Mouse (Mus musculus) neural tube, embryonic 14.5 days (tissue): ENCODE results near the gene Cox18. TPM values are rescaled to one million over a fixed set of nuclear protein-coding genes. Genes with fewer than 3 reads are reported as not detected.

Source experiments
- ATAC-seq: fragments of 200-750 bp; cut with Nextera tagmentation; 2 replicates; pipeline ENCODE4 v1.8.0; 2017; ENCODE audit warnings: low read depth, mild to moderate bottlenecking, moderate TSS enrichment, moderate library complexity
- H3K27ac ChIP-seq: fragments of 300-500 bp; sonication (generic); 2 replicates; pipeline ENCODE4 v1.5.1; 2014; ENCODE audit warnings: low read depth, mild to moderate bottlenecking, control low read depth, low read length, moderate library complexity, mixed read lengths
- H3K27me3 ChIP-seq: fragments of 300-500 bp; sonication (generic); 2 replicates; pipeline ENCODE4 v1.6.1; 2014; ENCODE audit warnings: low read length; ENCODE audit not compliant: control insufficient read depth, insufficient read depth
- H3K36me3 ChIP-seq: fragments of 300-500 bp; sonication (generic); 2 replicates; pipeline ENCODE4 v1.6.1; 2014; ENCODE audit warnings: low read length, mixed read lengths; ENCODE audit not compliant: control insufficient read depth, insufficient read depth
- H3K4me1 ChIP-seq: fragments of 300-500 bp; sonication (generic); 2 replicates; pipeline ENCODE4 v1.6.1; 2014; ENCODE audit warnings: low read length; ENCODE audit not compliant: control insufficient read depth, insufficient read depth
- H3K4me2 ChIP-seq: fragments of 300-500 bp; sonication (generic); 2 replicates; pipeline ENCODE4 v1.6.1; 2014; ENCODE audit warnings: mild to moderate bottlenecking, low read depth, low read length, control low read depth
- H3K4me3 ChIP-seq: fragments of 300-500 bp; sonication (generic); 2 replicates; pipeline ENCODE4 v1.5.1; 2014; ENCODE audit warnings: low read depth, low read length, control low read depth, mixed read lengths
- H3K9ac ChIP-seq: fragments of 300-500 bp; sonication (generic); replicated peaks from 2 replicates; pipeline ENCODE4 v1.6.1; 2014; ENCODE audit warnings: low read depth, mild to moderate bottlenecking, control low read depth, low read length, mixed read lengths
- H3K9me3 ChIP-seq: fragments of 300-500 bp; sonication (generic); 2 replicates; pipeline ENCODE4 v1.6.1; 2016; ENCODE audit warnings: low read length; ENCODE audit not compliant: control insufficient read depth
- whole genome bisulfite sequencing: fragments of 180-500 bp; shearing (Covaris S2); extraction: QIAGEN DNeasy Blood & Tissue Kit; methylation state at CpG from one replicate; pipeline ENCODE4 v1.1.7; 2014; 5-methylcytosine and 5-hydroxymethylcytosine counted together
- polyA plus RNA-seq: library from polyadenylated mRNA; unstranded; fragments of >200 nt; fragmentation: Nextera tagmentation; extraction: Ambion mirVana; gene quantifications from 2 replicates; pipeline ENCODE4 v1.2.1, GENCODE M21; 2014

Cox18 gene
- polyA plus RNA-seq, 1 experiment from 2014 or later = 47.9 TPM

GRCm38 (mm10) chr5:90199922-90200632, 23.7 kb downstream of the Cox18 start:
- WGBS = 59% methylated on average over 16 of the region's 16 CpGs
- Histone ChIP-seq H3K4me3 (no peak overlapping the region), H3K9me3 (no peaks in the 10 kb centered on the region), H3K4me1 (no peaks in the 10 kb centered on the region), H3K27me3 (no peaks in the 10 kb centered on the region), H3K9ac (no peak overlapping the region), H3K36me3 (no peaks in the 10 kb centered on the region), H3K27ac (no peak overlapping the region), H3K4me2 (no peak overlapping the region)
- ATAC-seq = no peak

GRCm38 (mm10) chr5:90194831-90195230, 29.0 kb downstream of the Cox18 start:
- WGBS = 23% methylated on average over 6 of the region's 6 CpGs
- Histone ChIP-seq H3K27ac (no peak overlapping the region), H3K9ac (no peak overlapping the region), H3K36me3 (no peaks in the 10 kb centered on the region), H3K4me3 (no peak overlapping the region), H3K9me3 (no peaks in the 10 kb centered on the region), H3K4me1 (no peaks in the 10 kb centered on the region), H3K27me3 (no peaks in the 10 kb centered on the region), H3K4me2 (no peak overlapping the region)
- peak; percentile 89 for ATAC-seq

- H3K36me3 ChIP-seq = no peaks in the 10 kb centered on the region
- no peak overlapping the region for H3K9ac ChIP-seq
- H3K4me2 ChIP-seq = no peak overlapping the region
- H3K9me3 ChIP-seq = no peaks in the 10 kb centered on the region
- no peak overlapping the region for H3K27ac ChIP-seq
- ATAC-seq = no peak
- 67% methylated on average over 5 of the region's 5 CpGs for WGBS
- H3K27me3 ChIP-seq = no peaks in the 10 kb centered on the region
- H3K4me3 ChIP-seq = no peak overlapping the region
- no peaks in the 10 kb centered on the region for H3K4me1 ChIP-seq
Measured at GRCm38 (mm10) chr5:90182782-90183181, 41.0 kb downstream of the Cox18 start.

DNA sequence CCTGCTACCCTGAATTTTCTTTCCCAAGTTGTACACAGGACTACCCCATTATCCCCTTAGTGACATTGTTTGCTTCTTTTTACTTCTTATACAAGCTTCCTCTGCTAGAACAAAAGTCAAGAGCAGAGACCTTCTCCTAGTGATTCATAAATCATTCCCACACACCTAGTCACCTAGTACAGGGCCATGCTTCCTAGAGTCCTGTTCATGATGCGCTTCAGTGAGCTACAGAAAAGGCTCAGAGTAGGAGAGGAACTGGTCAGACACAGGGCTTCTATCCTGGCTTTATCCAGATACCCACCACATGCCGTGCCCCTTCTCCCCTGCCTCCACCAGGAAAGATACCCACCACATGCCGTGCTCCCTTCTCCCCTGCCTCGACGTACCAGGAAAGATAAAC, 44.7 kb downstream of the Cox18 start:
- H3K9me3 ChIP-seq = no peaks in the 10 kb centered on the region
- no peak overlapping the region for H3K4me3 ChIP-seq
- H3K4me1 ChIP-seq = no peaks in the 10 kb centered on the region
- H3K27me3 ChIP-seq = no peaks in the 10 kb centered on the region
- no peak overlapping the region for H3K27ac ChIP-seq
- H3K4me2 ChIP-seq = no peak overlapping the region
- no peak overlapping the region for H3K9ac ChIP-seq
- no peak for ATAC-seq
- 83% methylated on average over 5 of the region's 5 CpGs for WGBS
- no peaks in the 10 kb centered on the region for H3K36me3 ChIP-seq

DNA sequence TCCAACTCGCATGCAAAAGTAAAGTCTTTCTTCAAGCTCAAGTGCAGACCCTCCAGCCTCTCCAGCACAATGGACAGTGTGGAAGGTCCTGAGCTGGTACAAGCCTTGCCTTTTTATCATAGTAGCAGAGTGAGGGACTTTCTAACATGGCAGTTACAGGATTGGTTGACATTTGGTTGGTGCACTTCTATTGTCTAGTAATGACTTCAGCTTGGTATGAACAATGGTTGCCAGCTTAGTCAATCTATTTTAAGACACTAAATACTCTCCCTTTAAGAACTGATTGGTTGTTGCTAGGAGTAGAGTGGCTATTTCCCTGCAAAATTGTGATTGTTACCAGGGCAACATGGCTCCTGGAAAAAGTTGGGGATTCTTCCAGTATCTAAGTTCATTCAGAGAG, 45.7 kb downstream of the Cox18 start:
- Histone ChIP-seq H3K36me3 (no peaks in the 10 kb centered on the region), H3K27ac (no peak overlapping the region), H3K4me2 (no peak overlapping the region), H3K9me3 (no peaks in the 10 kb centered on the region), H3K27me3 (no peaks in the 10 kb centered on the region), H3K4me1 (no peaks in the 10 kb centered on the region), H3K4me3 (no peak overlapping the region), H3K9ac (no peak overlapping the region)
- 83% methylated on average over 1 of the region's 1 CpGs for WGBS
- peak; percentile 49 for ATAC-seq

Other genes starting within 250 kb of the Cox18 start
- 41.1 and 43.6 TPM in 2 replicates for gene Ankrd17, start 142.6 kb upstream of the Cox18 start, polyA plus RNA-seq
- 4.6 and 5.3 TPM in 2 replicates for gene Gm9958, start 143.2 kb upstream of the Cox18 start, polyA plus RNA-seq
- 1.9 and 2.4 TPM in 2 replicates for gene Alb, start 236.9 kb upstream of the Cox18 start, polyA plus RNA-seq